Mouse (Mus musculus) CH12.LX (cell line): ENCODE results near the gene Slc34a2. TPM values are rescaled to one million over a fixed set of nuclear protein-coding genes. Genes with fewer than 3 reads are reported as not detected.

Experiments used
- DNase-seq: peaks from one replicate; pipeline ENCODE4 v3.0.0-alpha.2; 2013; ENCODE audit errors: extremely low read depth
- H3K27ac ChIP-seq: 2 replicates; pipeline ENCODE4 v1.5.1; 2012; ENCODE audit warnings: low read depth, mild to moderate bottlenecking, control low read depth, moderate library complexity; ENCODE audit not compliant: insufficient read depth
- H3K27me3 ChIP-seq: replicated peaks from 2 replicates; pipeline ENCODE3; 2012; ENCODE audit warnings: inconsistent platforms
- H3K36me3 ChIP-seq, 2 experiments: replicated peaks in 1 of 2; 2 replicates each; pipeline versions ENCODE3 to v1.6.1; 2012; ENCODE audit warnings: inconsistent platforms in 1 of 2, low read length in 1 of 2, mild to moderate bottlenecking in 1 of 2, mixed read lengths in 1 of 2, moderate library complexity in 1 of 2; ENCODE audit not compliant: control insufficient read depth in 1 of 2, insufficient read depth in 1 of 2
- H3K4me1 ChIP-seq, 2 experiments: 2 replicates each; pipeline ENCODE4 v1.6.1; 2012; ENCODE audit warnings: inconsistent platforms in 1 of 2, moderate library complexity in 1 of 2; ENCODE audit not compliant: insufficient read depth in 2 of 2, control insufficient read depth in 1 of 2
- H3K4me2 ChIP-seq: 2 replicates; pipeline ENCODE4 v1.6.1; 2012; ENCODE audit warnings: low read depth, mild to moderate bottlenecking, control low read depth; ENCODE audit not compliant: poor library complexity, insufficient read depth, severe bottlenecking
- H3K4me3 ChIP-seq, 3 experiments: fragments of 150-350 bp in 1 of 3; sonication (generic) in 1 of 3; replicated peaks in 1 of 3; 2 replicates each; pipeline versions ENCODE3 to v1.5.1; 2011 to 2012; ENCODE audit warnings: low read depth in 2 of 3, low read length in 2 of 3, mild to moderate bottlenecking in 2 of 3, moderate library complexity in 2 of 3, control low read depth in 1 of 3, improper control_type of control experiment in 1 of 3, inconsistent platforms in 1 of 3, mixed read lengths in 1 of 3; ENCODE audit not compliant: poor library complexity in 1 of 3
- H3K79me2 ChIP-seq: replicated peaks from 2 replicates; pipeline ENCODE4 v1.6.1; 2012; ENCODE audit warnings: mild to moderate bottlenecking, moderate library complexity; ENCODE audit not compliant: control insufficient read depth, poor library complexity, insufficient read depth, severe bottlenecking; ENCODE audit errors: extremely low read depth
- H3K9ac ChIP-seq: 2 replicates; pipeline ENCODE4 v1.6.1; 2012; ENCODE audit warnings: low read depth, mild to moderate bottlenecking, control low read depth, moderate library complexity; ENCODE audit not compliant: insufficient read depth
- H3K9me3 ChIP-seq: replicated peaks from 2 replicates; pipeline ENCODE3; 2012; ENCODE audit warnings: low read length, inconsistent platforms, mixed read lengths
- CHD1 ChIP-seq: IDR thresholded peaks from 2 replicates; pipeline ENCODE4 v1.6.1; 2012; ENCODE audit warnings: low read depth, low read length, improper control_type of control experiment, inconsistent platforms
- CHD2 ChIP-seq: IDR thresholded peaks from 2 replicates; pipeline ENCODE4 v1.6.1; 2011; ENCODE audit warnings: low read length, improper control_type of control experiment
- ELF1 ChIP-seq: IDR thresholded peaks from 2 replicates; pipeline ENCODE4 v1.6.1; 2014; ENCODE audit warnings: low read depth, mild to moderate bottlenecking, inconsistent platforms, low read length, improper control_type of control experiment
- ETS1 ChIP-seq: conservative IDR thresholded peaks from 2 replicates; pipeline ENCODE4 v1.6.1; 2012; ENCODE audit warnings: low read depth, mild to moderate bottlenecking, inconsistent platforms, low read length, improper control_type of control experiment, moderate library complexity
- GABPA ChIP-seq: IDR thresholded peaks from 2 replicates; pipeline ENCODE4 v1.6.1; 2012; ENCODE audit warnings: low read depth, low read length, improper control_type of control experiment, inconsistent platforms; ENCODE audit not compliant: insufficient replicate concordance
- HCFC1 ChIP-seq: IDR thresholded peaks from 2 replicates; pipeline ENCODE4 v1.6.1; 2012; ENCODE audit warnings: low read depth, mild to moderate bottlenecking, inconsistent platforms, low read length, improper control_type of control experiment
- IRF4 ChIP-seq: IDR thresholded peaks from 2 replicates; pipeline ENCODE4 v1.6.1; 2014; ENCODE audit warnings: low read depth, mild to moderate bottlenecking, inconsistent platforms, low read length, improper control_type of control experiment
- KAT2A ChIP-seq: IDR thresholded peaks from 2 replicates; pipeline ENCODE4 v1.6.1; 2012; ENCODE audit warnings: low read length, improper control_type of control experiment, inconsistent platforms; ENCODE audit not compliant: insufficient replicate concordance
- MAFK ChIP-seq: IDR thresholded peaks from 2 replicates; pipeline ENCODE4 v1.6.1; 2011; ENCODE audit warnings: low read length, improper control_type of control experiment; ENCODE audit not compliant: insufficient replicate concordance
- MAX ChIP-seq: IDR thresholded peaks from 2 replicates; pipeline ENCODE4 v1.6.1; 2011; ENCODE audit warnings: low read length, improper control_type of control experiment
- MXI1 ChIP-seq: IDR thresholded peaks from 2 replicates; pipeline ENCODE4 v1.6.1; 2011; ENCODE audit warnings: mild to moderate bottlenecking, low read depth, low read length, improper control_type of control experiment
- NRF1 ChIP-seq: IDR thresholded peaks from 2 replicates; pipeline ENCODE4 v1.6.1; 2014; ENCODE audit warnings: low read depth, mild to moderate bottlenecking, inconsistent platforms, low read length, improper control_type of control experiment, moderate library complexity
- PAX5 ChIP-seq: IDR thresholded peaks from 2 replicates; pipeline ENCODE4 v1.6.1; 2012; ENCODE audit warnings: low read length, inconsistent platforms, mixed read lengths
- RAD21 ChIP-seq: IDR thresholded peaks from 2 replicates; pipeline ENCODE4 v1.6.1; 2011; ENCODE audit warnings: low read depth, mild to moderate bottlenecking, low read length, improper control_type of control experiment, moderate library complexity
- USF1 ChIP-seq: IDR thresholded peaks from 2 replicates; pipeline ENCODE4 v1.6.1; 2014; ENCODE audit warnings: low read depth, mild to moderate bottlenecking, inconsistent platforms, low read length, improper control_type of control experiment
- ZMIZ1 ChIP-seq: IDR thresholded peaks from 2 replicates; pipeline ENCODE4 v1.6.1; 2012; ENCODE audit warnings: low read depth, mild to moderate bottlenecking, inconsistent platforms, low read length, improper control_type of control experiment
- ZNF384 ChIP-seq: IDR thresholded peaks from 2 replicates; pipeline ENCODE4 v1.6.1; 2012; ENCODE audit warnings: low read depth, low read length, improper control_type of control experiment, inconsistent platforms
- dilution Hi-C: fragments of 300-500 bp; cut with MboI; formaldehyde crosslinking; loops from 2 replicates; pipeline ENCODE4 v1.14.3; 2020; ENCODE audit warnings: low sequenced_read_pairs; ENCODE audit not compliant: extremely low pct_unique_long_range_greater_than_20kb, extremely low pct_ligation_motif_present
- in situ Hi-C: fragments of 300-500 bp; cut with MboI; formaldehyde crosslinking; loops from 3 replicates; pipeline ENCODE4 v1.14.3; 2019; ENCODE audit warnings: low sequenced_read_pairs, low pct_ligation_motif_present, low pct_unique_long_range_greater_than_20kb, mixed read lengths
- polyA plus RNA-seq: library from polyadenylated mRNA; unstranded; fragments of >175 nt; gene quantifications from 2 replicates; pipeline ENCODE4 v1.2.1, GENCODE M21; 2012; ENCODE audit warnings: low read depth; ENCODE audit not compliant: insufficient read length
- total RNA-seq, 2 experiments: library from RNA; depleted of rRNA; stranded (reverse); fragments of 300-350 nt in 1 of 2; fragments of >200 nt in 1 of 2; gene quantifications; 2 replicates each; pipeline ENCODE4 v1.2.3; 2012 to 2014

Gene Slc34a2
- total and polyA plus RNA-seq, 3 experiments, result not detected

- Histone ChIP-seq H3K36me3 (no peaks in the 10 kb centered on the region), H3K79me2 (no peaks in the 10 kb centered on the region), H3K27ac (no peak overlapping the region), H3K4me2 (no peak overlapping the region), H3K9ac (no peak overlapping the region), H3K27me3 (no peaks in the 10 kb centered on the region), H3K9me3 (no peaks in the 10 kb centered on the region), H3K4me1 (no peaks in the 10 kb centered on the region), H3K4me3 (no peak overlapping the region)
- no peak for DNase-seq
- in situ Hi-C loops (no loop called here), dilution Hi-C loops (no loop called here)
- no peak for TF ChIP-seq HCFC1
- TF ChIP-seq CHD1, result no peak
- no peak for TF ChIP-seq MAFK
- no peak for TF ChIP-seq IRF4
- no peak for TF ChIP-seq ZNF384
- TF ChIP-seq RAD21, result no peak
- TF ChIP-seq ETS1, result no peak
- TF ChIP-seq PAX5, result no peak
- no peak for TF ChIP-seq MAX
- TF ChIP-seq GABPA, result no peak
- TF ChIP-seq ZMIZ1, result no peak
- TF ChIP-seq CHD2, result no peak
- TF ChIP-seq KAT2A, result no peak
- TF ChIP-seq MXI1, result no peak
- no peak for TF ChIP-seq USF1
Measured at GRCm38 (mm10) chr5:52997032-52997431, 40.8 kb upstream of the Slc34a2 start.

GRCm38 (mm10) chr5:52998097-52998760 is 39.7 kb upstream of the Slc34a2 start:
- TF ChIP-seq ZNF384, result no peak
- TF ChIP-seq NRF1, result no peak
- no peak for TF ChIP-seq KAT2A
- TF ChIP-seq ELF1, result no peak
- Histone ChIP-seq H3K27ac (no peak overlapping the region), H3K79me2 (no peaks in the 10 kb centered on the region), H3K27me3 (no peaks in the 10 kb centered on the region), H3K4me3 (no peak overlapping the region), H3K4me2 (no peak overlapping the region), H3K4me1 (no peaks in the 10 kb centered on the region), H3K9ac (no peak overlapping the region), H3K36me3 (no peaks in the 10 kb centered on the region), H3K9me3 (no peaks in the 10 kb centered on the region)
- dilution Hi-C loops, result no loop called here
- in situ Hi-C loops, result no loop called here
- DNase-seq, result no peak
